Mouse (Mus musculus) kidney, embryonic 16.5 days (tissue): Measurements from ENCODE around the gene Ccdc65. TPM values are rescaled to one million over a fixed set of nuclear protein-coding genes. Genes with fewer than 3 reads are reported as not detected.
"Not testable (repeated sequence)": the region's sequence is repeated elsewhere in the genome, so short reads cannot be mapped to it uniquely, and the experiment has no call there.

Source experiments
- ATAC-seq: fragments of 200-750 bp; cut with Nextera tagmentation; 2 replicates; pipeline ENCODE4 v1.8.0; 2017; ENCODE audit warnings: moderate TSS enrichment; ENCODE audit not compliant: low FRiP score, low TSS enrichment
- H3K27ac ChIP-seq: fragments of 300-500 bp; sonication (generic); 2 replicates; pipeline ENCODE4 v1.5.1; 2014; ENCODE audit warnings: low read length
- H3K27me3 ChIP-seq: fragments of 300-500 bp; sonication (generic); 2 replicates; pipeline ENCODE4 v1.6.1; 2014; ENCODE audit warnings: low read length, control low read depth, mixed read lengths; ENCODE audit not compliant: insufficient read depth
- H3K36me3 ChIP-seq: fragments of 300-500 bp; sonication (generic); 2 replicates; pipeline ENCODE4 v1.6.1; 2014; ENCODE audit warnings: low read length, control low read depth, mixed read lengths; ENCODE audit not compliant: insufficient read depth
- H3K4me1 ChIP-seq: fragments of 300-500 bp; sonication (generic); 2 replicates; pipeline ENCODE4 v1.6.1; 2014; ENCODE audit warnings: low read length, control low read depth, mixed read lengths; ENCODE audit not compliant: insufficient read depth
- H3K4me2 ChIP-seq: fragments of 300-500 bp; sonication (generic); replicated peaks from 2 replicates; pipeline ENCODE4 v1.6.1; 2014; ENCODE audit warnings: low read depth, low read length
- H3K4me3 ChIP-seq: fragments of 300-500 bp; sonication (generic); 2 replicates; pipeline ENCODE4 v1.5.1; 2014; ENCODE audit warnings: mild to moderate bottlenecking, low read length
- H3K9ac ChIP-seq: fragments of 300-500 bp; sonication (generic); replicated peaks from 2 replicates; pipeline ENCODE4 v1.6.1; 2014; ENCODE audit warnings: low read length
- H3K9me3 ChIP-seq: fragments of 300-500 bp; sonication (generic); 2 replicates; pipeline ENCODE4 v1.6.1; 2016; ENCODE audit warnings: low read length, control low read depth
- WGBS: fragments of 180-500 bp; shearing (Covaris S2); extraction: QIAGEN DNeasy Blood & Tissue Kit; methylation state at CpG from one replicate; pipeline ENCODE4 v1.1.7; 2014; 5-methylcytosine and 5-hydroxymethylcytosine counted together
- polyA plus RNA-seq: library from polyadenylated mRNA; unstranded; fragments of >200 nt; fragmentation: Nextera tagmentation; extraction: Ambion mirVana; gene quantifications from 2 replicates; pipeline ENCODE4 v1.2.1, GENCODE M21; 2015

The Ccdc65 gene
- polyA plus RNA-seq, 1 experiment from 2014 or later: 1.1 TPM

- ATAC-seq: no peak
- Histone ChIP-seq H3K4me3 (no peak overlapping the region), H3K36me3 (peaks cover 15% of the 10 kb centered on the region), H3K9me3 (no peaks in the 10 kb centered on the region), H3K4me2 (no peak overlapping the region), H3K9ac (no peak overlapping the region), H3K27me3 (no peaks in the 10 kb centered on the region), H3K27ac (no peak overlapping the region), H3K4me1 (peaks cover 13% of the 10 kb centered on the region)
- WGBS: 53% methylated on average over 8 of the region's 8 CpGs
These were observed 24.1 kb downstream of the Ccdc65 start for GRCm38 (mm10) chr15:98732006-98732531.

- no peak for ATAC-seq
- H3K4me1 ChIP-seq: peaks cover 9% of the 10 kb centered on the region; the same call in 1 of the 2 replicates
- H3K9ac ChIP-seq: no peak overlapping the region
- H3K9me3 ChIP-seq: no peaks in the 10 kb centered on the region
- WGBS: 62% methylated on average over 6 of the region's 6 CpGs
- H3K4me2 ChIP-seq: no peak overlapping the region
- no peaks in the 10 kb centered on the region for H3K27me3 ChIP-seq
- no peak overlapping the region for H3K27ac ChIP-seq
- H3K4me3 ChIP-seq: no peak overlapping the region
- H3K36me3 ChIP-seq: peaks cover 19% of the 10 kb centered on the region
These were observed 25.4 kb downstream of the Ccdc65 start for GRCm38 (mm10) chr15:98733370-98733769.

- no peak; the same call in 1 of the 2 replicates for ATAC-seq
- Histone ChIP-seq H3K9ac (no peak overlapping the region), H3K4me2 (no peak overlapping the region), H3K36me3 (peaks cover 25% of the 10 kb centered on the region), H3K27me3 (no peaks in the 10 kb centered on the region), H3K9me3 (no peaks in the 10 kb centered on the region), H3K4me3 (no peak overlapping the region), H3K4me1 (peaks cover 9% of the 10 kb centered on the region; the same call in 1 of the 2 replicates), H3K27ac (0 out of 2 replicates have a peak overlapping the region, but pooled peaks have one; percentile 20)
- WGBS: 72% methylated on average over 5 of the region's 5 CpGs
These were observed 26.1 kb downstream of the Ccdc65 start for GRCm38 (mm10) chr15:98733976-98734566.

- Histone ChIP-seq H3K4me3 (no peak overlapping the region), H3K4me2 (no peak overlapping the region), H3K4me1 (peaks cover 5% of the 10 kb centered on the region; the same call in 1 of the 2 replicates), H3K36me3 (peaks cover 48% of the 10 kb centered on the region), H3K27me3 (no peaks in the 10 kb centered on the region), H3K9me3 (no peaks in the 10 kb centered on the region), H3K9ac (no peak overlapping the region), H3K27ac (no peak overlapping the region)
- no peak for ATAC-seq
- WGBS: 88% methylated on average over 10 of the region's 10 CpGs
These were observed 28.5 kb downstream of the Ccdc65 start for GRCm38 (mm10) chr15:98736521-98736920.

GRCm38 (mm10) chr15:98737881-98738280 is 29.9 kb downstream of the Ccdc65 start:
- H3K9ac ChIP-seq: no peak overlapping the region
- no peak overlapping the region for H3K27ac ChIP-seq
- ATAC-seq: no peak
- H3K9me3 ChIP-seq: no peaks in the 10 kb centered on the region
- H3K27me3 ChIP-seq: no peaks in the 10 kb centered on the region
- H3K4me2 ChIP-seq: no peak overlapping the region
- H3K4me1 ChIP-seq: peaks cover 5% of the 10 kb centered on the region; the same call in 1 of the 2 replicates
- H3K36me3 ChIP-seq: peaks cover 52% of the 10 kb centered on the region
- no peak overlapping the region for H3K4me3 ChIP-seq

DNA sequence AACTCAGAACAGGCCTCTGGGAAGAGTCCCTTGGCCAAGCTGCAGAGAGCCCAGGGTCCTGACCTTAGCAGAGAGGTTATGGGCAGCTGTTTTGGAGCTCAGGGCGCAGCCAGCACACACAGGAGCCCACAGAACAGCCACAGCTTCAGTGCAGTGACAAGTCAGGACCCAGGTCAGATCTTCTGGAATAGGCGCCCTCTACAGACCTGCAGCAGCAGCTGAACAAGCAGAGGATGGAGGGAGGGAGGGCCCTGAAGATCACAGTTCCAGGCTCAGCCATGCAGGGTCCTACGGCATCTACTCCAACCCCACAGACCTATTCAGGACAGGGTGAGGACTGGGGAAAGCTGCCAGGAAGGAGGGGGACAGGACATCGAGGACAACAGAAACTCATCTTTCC is 30.8 kb downstream of the Ccdc65 start:
- peaks cover 52% of the 10 kb centered on the region for H3K36me3 ChIP-seq
- ATAC-seq: no peak
- no peak overlapping the region for H3K27ac ChIP-seq

GRCm38 (mm10) chr15:98740219-98740618 is 32.2 kb downstream of the Ccdc65 start:
- WGBS: 92% methylated on average over 8 of the region's 8 CpGs
- Histone ChIP-seq H3K9me3 (no peaks in the 10 kb centered on the region), H3K9ac (no peak overlapping the region), H3K4me2 (no peak overlapping the region), H3K27ac (no peak overlapping the region), H3K36me3 (peaks cover 51% of the 10 kb centered on the region), H3K4me1 (no peaks in the 10 kb centered on the region), H3K27me3 (no peaks in the 10 kb centered on the region), H3K4me3 (no peak overlapping the region)
- no peak for ATAC-seq

More for the DNA sequence above, 30.8 kb downstream of the Ccdc65 start:
- 73% methylated on average over 4 of the region's 4 CpGs for WGBS
- H3K4me3 ChIP-seq: no peak overlapping the region
- H3K9ac ChIP-seq: no peak overlapping the region
- H3K9me3 ChIP-seq: no peaks in the 10 kb centered on the region
- H3K4me1 ChIP-seq: no peaks in the 10 kb centered on the region
- H3K27me3 ChIP-seq: no peaks in the 10 kb centered on the region
- H3K4me2 ChIP-seq: no peak overlapping the region

DNA sequence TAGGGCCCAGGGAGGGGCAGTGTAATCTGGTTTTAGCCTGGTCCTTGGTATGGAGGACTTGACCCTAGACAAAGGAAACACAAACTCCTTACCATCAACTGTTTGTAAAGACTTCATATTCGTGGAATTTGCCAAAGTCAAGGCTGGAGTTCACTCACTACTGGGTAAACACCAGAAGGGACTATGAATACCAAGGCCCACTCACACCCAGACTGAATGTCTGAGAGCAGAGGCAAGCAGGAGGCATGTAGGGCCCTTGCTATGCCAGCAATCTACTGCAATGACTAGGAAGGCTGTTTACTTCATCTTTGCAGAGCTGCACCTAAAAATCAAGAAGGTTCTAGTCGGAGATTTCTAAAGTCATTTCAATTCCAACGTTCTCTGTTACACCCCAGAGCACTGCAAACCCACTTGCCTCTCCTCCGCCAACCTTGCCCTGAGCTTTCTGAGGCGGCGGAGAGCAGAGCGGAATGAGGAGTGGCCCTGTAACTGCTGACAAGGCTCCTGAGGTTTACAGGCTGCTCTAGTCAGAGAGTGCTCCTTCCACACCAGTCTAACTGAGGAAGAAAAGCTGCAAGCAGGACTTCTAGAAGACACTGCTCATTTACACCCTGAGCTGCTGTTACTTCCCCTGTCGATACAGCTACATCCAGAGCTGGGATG is 34.9 kb downstream of the Ccdc65 start:
- H3K27ac ChIP-seq: no peak overlapping the region
- no peak for ATAC-seq
- no peak overlapping the region for H3K4me3 ChIP-seq
- H3K9me3 ChIP-seq: no peaks in the 10 kb centered on the region
- no peak overlapping the region for H3K4me2 ChIP-seq
- WGBS: 73% methylated on average over 8 of the region's 8 CpGs
- peaks cover 5% of the 10 kb centered on the region; the same call in 1 of the 2 replicates for H3K4me1 ChIP-seq
- no peak overlapping the region for H3K9ac ChIP-seq
- no peaks in the 10 kb centered on the region for H3K27me3 ChIP-seq
- peaks cover 33% of the 10 kb centered on the region for H3K36me3 ChIP-seq

- 86% methylated on average over 3 of the region's 3 CpGs for WGBS
- not testable (repeated sequence) for H3K4me1 ChIP-seq, ATAC-seq
These were observed 35.9 kb downstream of the Ccdc65 start for GRCm38 (mm10) chr15:98743863-98744262.

More at GRCm38 (mm10) chr15:98743863-98744262, 35.9 kb downstream of the Ccdc65 start:
- not testable (repeated sequence) for H3K4me2 ChIP-seq, H3K4me3 ChIP-seq, H3K27me3 ChIP-seq, H3K9me3 ChIP-seq, H3K9ac ChIP-seq, H3K27ac ChIP-seq
- H3K36me3 ChIP-seq: peaks cover 29% of the 10 kb centered on the region
